In the genomic region with DNA sequence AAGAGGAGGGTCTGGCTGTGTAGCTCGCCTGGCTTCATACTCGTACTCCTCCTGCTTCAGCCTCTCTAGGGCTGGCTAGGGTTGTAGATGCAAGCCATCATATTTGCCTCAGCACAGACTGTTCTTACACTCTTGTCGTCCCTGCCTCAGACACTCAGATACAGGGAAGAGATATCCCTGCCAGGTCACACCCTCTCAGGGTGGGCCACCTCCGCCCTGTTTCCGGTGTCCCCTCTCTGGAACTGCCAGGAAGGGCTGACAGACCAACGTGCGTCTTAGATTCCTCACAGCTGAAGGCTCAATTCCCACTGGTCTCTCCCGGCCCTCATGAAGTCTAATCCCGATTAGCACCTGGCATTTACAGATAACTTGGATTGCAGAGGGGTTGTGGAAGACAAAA, we compare ENCODE assay signal across 17 mouse cellular contexts. TPM values are rescaled to one million over a fixed set of nuclear protein-coding genes. Genes with fewer than 3 reads are reported as not detected.
DNase-seq lines count a peak whose midpoint lies in the region; ATAC-seq and TF ChIP-seq lines count a peak whose summit lies in the region.
"Had no signal": no experiment of that assay in that cellular context is flagged by ENCODE, and none has a peak within 500 bp of the region (broad histone marks: within the 10 kb centered on the region; RNA-seq: fewer than 3 reads in every experiment).

No protein-coding gene starts in this region.

- peak overlapping the region; percentile 44 for H3K27ac ChIP-seq in gastrocnemius, adult 2 months
- H3K27ac ChIP-seq in liver, embryonic 11.5 days (ENCODE audit: low read depth, low read length): no peak overlapping the region
- H3K27ac ChIP-seq in liver, postnatal 0 days (ENCODE audit: low read depth): no peak overlapping the region
- no peak overlapping the region for H3K27ac ChIP-seq in heart, embryonic 12.5 days (ENCODE audit: poor library complexity, severe bottlenecking)
- H3K27ac ChIP-seq: forebrain, embryonic 12.5 days; midbrain, embryonic 12.5 days had no signal

- H3K4me1 ChIP-seq in liver, embryonic 11.5 days (replicated peaks; ENCODE audit: control insufficient read depth, insufficient read depth, low read length): no peaks in the 10 kb centered on the region; the same call in 1 of the 2 replicates
- H3K4me1 ChIP-seq in liver, postnatal 0 days (ENCODE audit: insufficient read depth): no peaks in the 10 kb centered on the region
- H3K4me1 ChIP-seq in heart, embryonic 12.5 days (replicated peaks): peaks cover 27% of the 10 kb centered on the region

- intact Hi-C loops in gastrocnemius, adult 2 months (cut with DNase I): no loop called here

- peak; percentile 41 for DNase-seq in gastrocnemius, adult 2 months
- DNase-seq in gastrocnemius, postnatal 4 days (ENCODE audit: low spot score in 2 of 2): no peak
- no peak for DNase-seq in liver, embryonic 11.5 days (ENCODE audit: low spot score)
- no peak for DNase-seq in liver, postnatal 0 days
- DNase-seq in skeletal muscle tissue, adult 2 months (ENCODE audit: low read depth, low spot score): peak; percentile 46
- DNase-seq: adrenal gland, postnatal 10 days; cerebellum, adult 9-10 months; embryo, embryonic 11 days; layer of hippocampus, adult 9-11 months; retina, postnatal 1 day; spleen, adult 18-20 months; thymus, postnatal 36 days had no signal

- TF ChIP-seq CTCF in gastrocnemius, adult 2 months (IDR thresholded peaks at IDR 0.05): no peak
- no peak for TF ChIP-seq CTCF in liver, postnatal 0 days (IDR thresholded peaks at IDR 0.05; ENCODE audit: low read depth)

- peak; percentile 56; the same call in 1 of the 2 replicates for ATAC-seq in liver, embryonic 11.5 days (replicated peaks; ENCODE audit: low FRiP score)
- no peak for ATAC-seq in liver, postnatal 0 days
- peak; percentile 36; the same call in 1 of the 2 replicates for ATAC-seq in heart, embryonic 12.5 days (ENCODE audit: insufficient number of reproducible peaks, low FRiP score)
- ATAC-seq in granulocyte monocyte progenitor cell, adult 5-6 weeks (replicated peaks; ENCODE audit: poor library complexity, severe bottlenecking): no peak

- TF ChIP-seq EP300 in liver, postnatal 0 days (IDR thresholded peaks at IDR 0.05; ENCODE audit: low read depth): no peak

- no peaks in the 10 kb centered on the region for H3K9me3 ChIP-seq in liver, embryonic 11.5 days (ENCODE audit: control insufficient read depth, low read length)
- H3K9me3 ChIP-seq in liver, postnatal 0 days (ENCODE audit: low read length): no peaks in the 10 kb centered on the region
- no peaks in the 10 kb centered on the region for H3K9me3 ChIP-seq in heart, embryonic 12.5 days (replicated peaks)
- H3K9me3 ChIP-seq: forebrain, embryonic 12.5 days; midbrain, embryonic 12.5 days had no signal

- 67% methylated on average over 9 of the region's 9 CpGs for WGBS in liver, embryonic 11.5 days
- 68% methylated on average over 9 of the region's 9 CpGs for WGBS in liver, postnatal 0 days (ENCODE audit: insufficient replicate concordance)
- WGBS in heart, embryonic 12.5 days: 55% methylated on average over 9 of the region's 9 CpGs

- H3K27me3 ChIP-seq in liver, embryonic 11.5 days (replicated peaks; ENCODE audit: control insufficient read depth, insufficient read depth, low read length): no peaks in the 10 kb centered on the region
- H3K27me3 ChIP-seq in liver, postnatal 0 days (ENCODE audit: insufficient read depth, low read length): no peaks in the 10 kb centered on the region
- no peaks in the 10 kb centered on the region for H3K27me3 ChIP-seq in heart, embryonic 12.5 days (replicated peaks)
- H3K27me3 ChIP-seq: forebrain, embryonic 12.5 days; midbrain, embryonic 12.5 days had no signal

- H3K9ac ChIP-seq in liver, embryonic 11.5 days (ENCODE audit: low read depth, low read length): no peak overlapping the region
- no peak overlapping the region for H3K9ac ChIP-seq in liver, postnatal 0 days (replicated peaks)
- no peak overlapping the region for H3K9ac ChIP-seq in heart, embryonic 12.5 days
- H3K9ac ChIP-seq: forebrain, embryonic 12.5 days; midbrain, embryonic 12.5 days had no signal

- H3K36me3 ChIP-seq in liver, embryonic 11.5 days (ENCODE audit: control insufficient read depth, insufficient read depth, low read length): no peaks in the 10 kb centered on the region
- no peaks in the 10 kb centered on the region for H3K36me3 ChIP-seq in liver, postnatal 0 days (replicated peaks; ENCODE audit: insufficient read depth, low read length)
- peaks cover 6% of the 10 kb centered on the region; the same call in 1 of the 2 replicates for H3K36me3 ChIP-seq in heart, embryonic 12.5 days
- H3K36me3 ChIP-seq: forebrain, embryonic 12.5 days; midbrain, embryonic 12.5 days had no signal

- no peak overlapping the region for H3K4me3 ChIP-seq in gastrocnemius, adult 2 months
- H3K4me3 ChIP-seq in liver, embryonic 11.5 days (ENCODE audit: low read depth, low read length): no peak overlapping the region
- no peak overlapping the region for H3K4me3 ChIP-seq in liver, postnatal 0 days (ENCODE audit: low read depth, low read length)
- H3K4me3 ChIP-seq in heart, embryonic 12.5 days: no peak overlapping the region
- H3K4me3 ChIP-seq: forebrain, embryonic 12.5 days; midbrain, embryonic 12.5 days; myocyte had no signal

- no peak overlapping the region for H3K4me2 ChIP-seq in liver, embryonic 11.5 days
- H3K4me2 ChIP-seq in liver, postnatal 0 days (ENCODE audit: low read depth, low read length): no peak overlapping the region
- no peak overlapping the region for H3K4me2 ChIP-seq in heart, embryonic 12.5 days
- H3K4me2 ChIP-seq: forebrain, embryonic 12.5 days; midbrain, embryonic 12.5 days had no signal

RNA-seq across cellular contexts. Expression of a gene that starts 6.6 kb away (rescaled TPM):
- 1 to 10 TPM; 1.8 to 6.6 TPM for total RNA-seq in gastrocnemius, adult 2 months (2021)
- 10 to 100 TPM; 26.2 to 31.4 TPM for total RNA-seq in gastrocnemius, postnatal 4 days (2021)
- polyA plus RNA-seq in liver, embryonic 11.5 days (2014; fragmentation: Nextera tagmentation; extraction: Ambion mirVana): 17.3 and 17.4 TPM in 2 replicates
- 1.3 and 1.5 TPM in 2 replicates for polyA plus RNA-seq in liver, postnatal 0 days (2015; fragmentation: Nextera tagmentation; extraction: Ambion mirVana)
- polyA plus RNA-seq in heart, embryonic 12.5 days (2016; fragmentation: Nextera tagmentation; extraction: Ambion mirVana): 47.1 and 48.6 TPM in 2 replicates
- total RNA-seq in granulocyte monocyte progenitor cell, adult 5-6 weeks (2014; fragmentation: Nextera tagmentation): 0.45 and 2.1 TPM in 2 replicates
- total RNA-seq in granulocyte monocyte progenitor cell, adult 5-6 weeks (2017): 1.3 and 1.9 TPM in 2 replicates

Comparison
In these comparisons a context has a peak if more than half of its experiments do, and no peak if none do; other contexts are left out.
1. DNase-seq: peak in gastrocnemius, adult 2 months (single experiment) and skeletal muscle tissue, adult 2 months (single experiment); none in gastrocnemius, postnatal 4 days (0 of 2), liver, embryonic 11.5 days (single experiment) and liver, postnatal 0 days (single experiment).
2. ATAC-seq: peak in liver, embryonic 11.5 days (single experiment) and heart, embryonic 12.5 days (single experiment); none in liver, postnatal 0 days (single experiment) and granulocyte monocyte progenitor cell, adult 5-6 weeks (single experiment).